Mouse (Mus musculus): Measurements from ENCODE around the gene Top1.

Gene Top1

DNA sequence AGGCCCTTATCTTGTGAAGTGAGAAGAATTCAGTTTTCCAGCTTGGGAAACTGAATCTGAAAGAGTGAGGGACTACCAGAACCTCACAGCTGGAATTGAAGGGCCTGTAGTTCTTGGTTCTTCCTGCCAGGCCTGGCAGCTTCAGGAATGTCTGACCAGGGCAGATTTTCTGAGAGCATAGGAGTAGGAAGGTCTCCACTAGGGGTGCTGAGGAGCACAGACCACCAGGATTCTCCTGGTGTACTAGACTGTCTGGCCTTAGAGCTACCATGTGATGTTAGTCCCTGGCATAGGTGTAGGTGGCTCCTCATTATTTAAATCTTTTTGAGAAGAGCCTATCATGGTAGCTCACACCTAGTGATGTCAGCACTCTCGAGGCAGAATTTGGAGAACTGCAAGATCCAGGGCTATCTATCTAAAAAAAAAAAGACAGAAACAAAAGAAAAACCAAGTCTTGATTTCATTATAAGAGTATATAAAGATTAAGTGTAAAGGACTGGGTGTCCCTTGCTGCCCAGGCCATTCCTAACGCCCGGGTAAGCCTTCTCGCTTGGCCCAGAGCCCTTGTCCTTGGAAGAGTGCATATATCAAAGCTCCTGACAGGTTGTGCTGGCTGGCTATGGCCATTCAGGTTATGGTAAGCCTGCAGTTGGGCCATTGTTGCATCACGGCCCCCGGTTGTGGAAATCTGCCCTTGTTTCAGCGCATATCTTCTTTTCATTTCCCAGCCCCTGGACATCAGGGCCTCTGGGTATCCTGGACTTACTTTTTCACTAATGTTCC, 98.5 kb downstream of the Top1 start:
- no peak for DNase-seq

DNA sequence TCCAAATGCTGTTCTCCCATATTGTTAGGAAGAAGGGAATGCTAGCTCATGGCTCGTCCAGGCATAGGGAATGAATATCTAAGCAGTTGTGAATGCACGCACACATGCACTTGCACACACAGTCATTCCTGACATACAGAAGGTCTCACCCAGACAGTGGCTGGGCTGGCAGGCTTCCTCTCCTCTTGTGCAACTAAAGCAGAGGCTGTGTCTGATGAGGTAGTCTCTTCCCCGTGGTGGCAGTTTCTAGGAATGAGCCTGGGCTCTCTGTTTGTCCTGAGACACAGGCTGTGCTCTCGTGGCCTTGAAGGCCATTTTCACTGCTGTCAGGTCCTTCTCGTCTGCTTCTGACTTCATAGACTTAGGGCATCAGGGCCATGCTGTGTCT, 99.1 kb downstream of the Top1 start:
- DNase-seq: peak; percentile 39

DNA sequence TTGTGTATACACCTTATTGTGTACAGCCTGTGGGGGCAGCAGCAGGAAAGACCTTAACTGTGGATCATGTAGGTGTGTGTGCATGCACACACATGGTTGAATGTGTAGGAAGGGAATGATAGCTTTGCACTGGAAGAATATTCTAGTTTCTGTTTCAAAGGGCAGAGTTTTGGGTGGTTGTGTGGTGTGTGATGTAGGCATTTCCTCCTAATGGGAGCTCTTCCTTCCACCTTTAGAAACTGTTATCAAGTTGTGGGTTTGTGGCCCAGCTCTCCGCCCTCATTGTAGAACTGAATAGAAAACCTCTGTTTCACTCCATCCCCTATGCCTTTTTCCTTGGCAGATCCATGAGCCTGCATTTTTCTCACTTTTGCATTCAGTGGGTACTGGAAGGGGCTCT, 99.8 kb downstream of the Top1 start:
- no peak for DNase-seq

DNA sequence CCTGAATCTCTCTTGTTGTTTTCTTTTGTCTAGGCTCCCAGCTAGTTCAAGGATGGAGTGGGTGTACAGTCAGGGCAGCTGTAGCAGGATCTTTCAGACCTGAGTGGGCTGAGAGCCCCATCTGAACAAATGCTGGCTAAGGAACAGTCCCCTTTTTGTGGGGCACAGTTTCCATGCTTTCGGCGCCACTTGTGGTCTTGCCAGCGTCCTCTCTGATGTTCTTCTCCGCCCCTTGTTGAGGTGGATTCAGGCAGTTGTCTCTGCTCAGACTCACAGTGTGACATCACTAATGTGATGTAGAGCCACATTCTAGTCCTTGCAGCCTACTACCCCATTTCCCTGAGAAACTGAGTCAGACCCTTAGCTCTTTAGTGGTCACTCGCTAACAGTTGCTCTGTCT, 100.9 kb downstream of the Top1 start:
- no peak for DNase-seq

DNA sequence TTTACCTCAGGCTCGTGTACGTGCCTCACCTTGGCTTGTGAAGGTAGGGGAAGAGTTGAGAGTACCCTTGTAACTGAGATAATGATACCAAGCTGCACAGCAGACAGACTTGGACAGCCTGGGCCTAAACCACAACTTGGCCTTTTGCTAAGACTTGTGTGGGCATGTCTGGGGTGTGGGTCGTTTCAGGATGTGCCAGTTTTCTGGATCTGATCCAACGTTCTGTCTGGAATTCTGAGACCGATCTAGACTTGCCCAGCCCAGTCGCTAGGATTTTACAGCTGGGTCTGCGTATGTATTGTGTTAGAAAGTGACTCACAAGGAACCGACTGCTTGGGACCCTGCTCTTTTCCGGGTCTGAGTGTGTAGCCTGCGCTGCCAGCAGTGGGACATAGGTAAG, 101.4 kb downstream of the Top1 start:
- no peak for DNase-seq

DNA sequence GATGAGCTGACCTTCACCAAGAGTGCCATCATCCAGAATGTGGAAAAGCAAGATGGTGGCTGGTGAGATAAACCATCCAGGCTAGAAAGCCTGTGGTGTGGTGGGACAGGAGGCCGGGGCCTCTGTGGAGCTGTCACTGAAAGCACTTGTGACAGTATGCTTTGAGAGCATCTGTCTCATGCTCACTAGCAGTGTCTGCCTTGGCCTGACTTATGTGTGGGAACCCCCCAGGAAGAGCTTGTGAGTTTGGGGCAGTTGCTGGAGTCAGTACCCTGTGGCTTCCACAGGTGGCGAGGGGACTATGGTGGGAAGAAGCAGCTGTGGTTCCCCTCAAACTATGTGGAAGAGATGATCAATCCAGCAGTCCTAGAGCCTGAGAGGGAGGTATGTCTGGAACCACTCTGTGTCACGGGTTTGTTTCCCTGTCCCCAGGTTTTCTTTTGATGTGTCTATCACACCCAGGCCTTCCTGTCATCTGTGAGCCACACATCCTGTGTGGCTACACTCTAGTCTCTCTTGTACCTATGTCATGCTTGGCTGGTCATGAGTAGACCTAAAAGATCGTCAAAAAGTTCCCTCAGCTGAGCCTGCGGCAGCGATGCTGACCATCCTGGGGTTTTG, 111.0 kb downstream of the Top1 start:
- no peak for DNase-seq

DNA sequence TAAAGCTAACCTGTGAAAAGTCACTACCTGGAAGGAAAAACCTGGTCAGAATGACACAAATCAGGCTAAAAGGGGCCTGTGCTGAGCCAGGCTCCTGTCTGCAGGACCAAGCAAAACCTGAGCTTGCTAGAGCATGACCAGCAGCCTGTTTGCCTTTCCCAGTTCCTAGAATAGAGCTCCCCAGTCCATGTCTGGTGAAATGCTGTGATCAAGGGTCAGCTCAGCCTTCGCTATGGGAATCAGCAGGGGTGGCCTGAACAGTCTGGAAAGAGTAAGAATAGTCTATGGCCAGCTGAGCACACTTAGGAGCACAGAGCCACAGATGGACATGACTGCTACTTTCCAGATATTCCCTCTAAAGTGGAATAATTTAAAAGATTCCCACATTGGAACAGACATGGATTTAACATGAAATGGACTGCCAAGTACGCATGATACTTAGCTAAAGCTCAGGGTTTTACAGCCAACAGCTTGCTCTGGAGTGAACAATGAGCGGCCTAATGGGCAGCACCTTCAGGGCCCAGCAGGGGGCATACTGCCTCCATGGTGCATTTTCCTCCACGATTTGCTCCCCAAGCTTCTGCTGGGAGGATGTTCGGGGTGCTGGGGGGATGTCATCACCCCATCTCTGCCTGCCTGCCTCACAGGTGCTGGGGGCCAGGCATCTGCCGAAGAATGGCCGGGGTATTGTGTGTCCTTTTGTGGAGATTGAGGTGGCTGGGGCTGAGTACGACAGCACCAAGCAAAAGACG, 114.9 kb downstream of the Top1 start:
- DNase-seq: no peak

DNA sequence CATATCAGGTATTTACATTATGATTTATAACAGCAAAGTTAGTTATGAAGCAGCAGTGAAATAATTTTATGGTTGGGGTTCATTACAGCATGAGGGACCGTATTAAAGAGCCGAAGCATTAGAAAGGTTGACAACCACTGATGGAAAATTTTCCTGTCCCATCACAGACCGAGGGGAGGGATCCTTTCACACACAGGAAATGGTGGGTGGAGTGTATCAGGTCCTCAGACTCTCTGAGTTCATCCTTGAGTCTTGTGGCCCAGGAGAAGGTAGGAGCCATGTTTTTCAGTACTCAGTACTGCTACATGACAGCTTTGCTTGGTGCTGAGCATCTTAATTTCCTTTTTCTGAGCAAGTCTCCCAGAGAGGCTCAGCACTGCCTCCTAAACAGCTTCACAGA, 118.1 kb downstream of the Top1 start:
- DNase-seq: no peak

DNA sequence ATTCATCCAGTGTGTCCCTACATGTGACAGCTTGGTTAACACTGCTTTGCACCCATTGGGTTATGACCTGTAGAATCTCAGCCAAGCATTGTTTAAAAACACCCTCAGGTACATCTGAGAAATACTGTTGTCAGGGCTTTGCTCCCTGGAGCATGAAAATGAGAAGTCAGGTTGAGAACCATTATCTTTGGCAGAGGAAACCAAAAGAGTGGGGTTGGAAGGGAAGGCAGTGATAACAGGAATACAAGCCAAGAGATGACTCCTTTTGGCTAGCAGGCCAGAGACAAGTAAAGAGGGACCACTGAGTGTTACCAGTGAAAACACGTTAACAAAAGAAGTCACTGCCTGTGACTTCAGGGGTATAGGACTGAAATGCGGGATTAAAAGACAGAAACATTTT, 118.7 kb downstream of the Top1 start:
- no peak for DNase-seq

DNA sequence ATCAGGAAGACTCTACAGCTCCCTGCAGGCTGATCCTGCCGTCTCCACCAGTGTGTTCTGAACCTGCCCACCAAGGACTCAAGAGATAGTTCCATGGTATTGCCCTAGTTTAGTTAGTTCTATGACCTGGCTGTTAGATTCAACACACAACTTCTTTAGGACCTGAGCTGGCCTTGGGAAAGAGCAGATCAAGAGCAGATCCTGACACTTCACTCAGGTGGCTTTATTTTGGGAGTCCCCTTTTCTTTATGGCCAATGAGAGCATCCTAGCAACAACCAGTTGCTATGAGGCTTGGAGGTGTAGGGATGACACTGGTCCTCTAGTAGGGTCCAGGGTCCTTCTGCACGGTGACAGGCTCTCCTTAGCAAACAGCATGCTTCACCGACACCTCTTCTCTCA, 119.4 kb downstream of the Top1 start:
- no peak for DNase-seq

DNA sequence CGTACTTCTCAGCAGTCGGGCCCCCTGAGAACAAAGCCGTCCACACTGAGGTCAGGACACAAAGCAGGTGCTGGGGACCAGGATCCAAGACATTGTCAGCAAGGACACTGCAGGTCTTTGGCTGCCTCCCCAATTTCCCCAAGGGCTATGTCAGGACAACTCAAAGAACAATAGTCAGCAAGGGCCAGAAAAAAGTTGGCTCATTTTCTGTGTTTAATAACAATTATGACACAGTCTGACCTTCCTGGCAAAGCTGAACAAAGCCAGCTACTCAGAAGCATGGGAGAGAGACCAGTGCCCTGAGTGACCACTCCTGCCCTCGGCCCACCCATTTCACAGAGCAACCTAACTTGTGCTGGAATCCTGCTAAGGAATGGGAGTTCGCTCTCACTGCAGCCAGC, 120.7 kb downstream of the Top1 start:
- peak; percentile 37 for DNase-seq

DNA sequence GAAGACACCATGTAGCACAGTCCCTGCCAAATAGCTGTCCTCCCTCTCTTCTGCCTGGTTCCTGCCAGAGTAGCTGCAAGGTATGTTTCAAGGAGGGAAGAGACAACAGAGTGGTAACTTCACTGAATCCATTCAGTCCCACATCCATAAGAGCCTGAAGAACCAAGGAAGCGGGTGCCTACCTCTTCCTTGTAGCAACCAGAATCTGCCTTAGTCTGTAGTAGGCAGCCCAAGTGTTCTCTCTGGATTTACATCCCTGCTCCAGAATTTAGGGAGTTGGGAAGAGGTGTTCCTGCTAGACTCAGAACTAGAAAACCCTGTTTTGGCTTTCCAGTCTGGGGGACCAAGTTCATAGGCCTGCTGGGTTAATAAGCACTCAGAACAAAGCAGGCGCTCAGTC, 121.5 kb downstream of the Top1 start:
- DNase-seq: no peak

DNA sequence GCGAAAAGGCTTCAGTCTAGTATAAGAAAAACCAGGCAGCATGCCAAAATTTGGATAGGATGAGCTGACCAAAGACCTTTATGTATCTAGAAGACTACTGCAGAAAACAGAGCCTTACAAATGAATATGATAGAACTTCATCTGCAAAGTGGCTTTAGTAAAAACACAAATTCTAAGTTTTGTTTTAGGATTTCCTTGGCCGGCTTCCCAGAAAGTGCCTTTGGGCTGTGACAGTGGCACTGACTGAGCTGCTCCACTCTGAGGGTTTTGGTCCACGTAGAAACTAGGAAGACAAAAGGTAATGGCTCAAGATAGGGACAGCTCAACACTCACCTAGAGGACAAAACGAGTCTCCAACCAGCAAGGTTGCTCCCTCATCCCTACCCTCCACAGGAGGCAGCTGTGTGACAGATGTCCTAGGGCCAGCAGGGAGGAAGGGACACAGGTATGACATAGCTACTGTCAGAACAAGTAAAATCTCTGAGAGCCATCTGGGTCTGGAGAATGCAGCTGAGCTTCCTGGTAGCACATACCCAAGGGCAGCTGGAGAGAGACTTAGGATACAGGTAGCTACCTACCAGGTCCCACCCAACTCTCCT, 122.5 kb downstream of the Top1 start:
- no peak for DNase-seq

DNA sequence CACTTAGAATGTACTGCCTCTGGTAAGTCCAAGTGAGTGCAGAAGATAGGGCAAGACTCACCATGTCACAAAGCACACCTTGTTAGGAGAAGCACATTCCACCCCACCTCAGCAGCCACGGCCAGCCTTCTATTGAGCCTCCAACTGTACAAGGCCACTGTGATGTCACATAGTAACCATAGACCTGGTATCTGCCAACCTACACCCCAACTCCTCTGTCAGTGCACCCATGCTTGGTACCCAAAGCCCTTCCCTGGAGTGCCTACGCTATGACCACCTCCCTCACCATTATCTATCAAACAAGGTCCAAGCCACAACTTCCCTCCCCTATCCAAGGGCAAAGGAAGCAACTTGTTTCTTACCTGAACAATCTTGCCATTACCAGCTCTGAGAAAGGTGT, 123.3 kb downstream of the Top1 start:
- no peak for DNase-seq

DNA sequence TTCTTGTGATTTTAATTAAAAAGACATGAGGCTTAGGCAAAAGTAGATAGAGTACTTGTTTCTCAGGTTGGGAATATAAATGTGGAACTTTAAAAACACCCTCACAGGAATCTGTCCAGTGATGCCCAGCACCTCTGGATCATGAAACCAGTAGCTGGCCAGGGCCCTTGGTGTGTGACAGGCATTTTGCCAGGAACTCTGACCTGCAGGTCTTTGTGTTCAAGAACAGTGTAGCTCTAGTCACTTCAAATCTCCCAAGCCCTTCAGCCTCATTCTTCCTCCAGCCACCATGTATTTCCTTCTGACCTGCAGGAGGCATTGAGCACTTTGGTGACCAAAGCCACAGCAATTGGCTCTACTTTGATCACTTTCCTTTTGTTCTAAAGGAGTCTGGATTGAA, 124.7 kb downstream of the Top1 start:
- no peak for DNase-seq

DNA sequence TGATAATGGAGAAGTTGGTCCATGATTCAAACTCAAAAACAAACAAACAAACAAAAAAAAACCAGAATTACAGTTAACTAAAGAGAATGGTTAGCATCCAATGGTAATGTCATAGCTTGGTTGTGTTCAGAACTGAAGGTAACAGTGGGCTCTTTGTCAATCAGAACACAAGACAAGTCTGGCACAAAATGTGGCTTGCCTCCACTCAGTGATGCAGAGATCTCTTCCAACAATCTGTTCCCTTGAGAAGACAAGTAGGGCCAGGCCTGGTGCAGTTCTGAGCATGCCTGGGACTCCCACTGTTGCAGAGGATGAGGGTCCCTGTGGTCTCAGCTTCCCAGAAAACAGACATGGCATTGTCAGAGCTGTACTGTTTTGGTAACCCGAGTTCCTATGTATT, 125.2 kb downstream of the Top1 start:
- peak; percentile 57 for DNase-seq

DNA sequence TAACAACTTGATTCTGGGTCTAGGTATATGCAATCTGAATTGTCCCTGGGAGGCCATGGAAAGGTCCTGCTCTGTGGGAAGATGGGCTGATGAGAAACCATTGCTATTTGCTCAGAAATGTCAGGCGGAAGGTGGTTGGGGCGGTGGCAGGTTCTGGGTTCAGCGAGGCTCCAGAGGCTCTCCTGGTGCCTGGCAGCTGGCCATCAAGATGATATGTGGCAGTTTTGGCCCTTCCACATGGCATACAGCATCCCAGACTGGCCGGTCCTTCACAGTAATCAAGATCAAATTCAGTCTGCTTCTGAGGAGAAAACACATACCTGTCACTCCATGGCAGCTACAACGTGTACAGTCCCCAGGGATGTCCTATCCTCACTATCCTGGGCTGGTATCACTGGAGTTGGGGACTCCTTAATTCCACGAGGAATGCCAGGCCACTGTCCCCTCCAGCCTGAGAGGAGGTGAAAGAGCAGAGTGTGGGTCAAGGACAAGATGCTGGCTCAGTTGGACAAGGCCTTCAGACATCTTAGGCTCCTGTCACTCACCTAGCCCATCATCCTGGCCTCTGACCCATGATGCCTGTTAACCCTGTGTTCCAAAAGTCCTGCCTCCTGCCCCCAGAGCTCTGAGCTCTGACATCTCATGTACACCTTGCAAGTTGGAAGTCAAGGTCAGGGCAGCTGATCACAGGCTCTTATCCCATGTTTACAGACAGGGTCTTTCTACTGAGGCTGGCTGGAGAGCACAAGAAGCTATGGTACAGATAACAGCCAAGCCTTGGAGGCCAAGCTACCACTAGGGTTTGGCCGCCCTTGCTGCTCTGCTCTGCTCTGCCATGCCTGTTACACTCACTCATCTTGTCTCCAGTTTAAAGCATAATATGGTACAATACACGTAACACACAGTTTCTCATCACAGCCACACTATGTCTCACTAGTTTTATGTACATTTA, 125.9 kb downstream of the Top1 start:
- no peak for DNase-seq
